Mouse (Mus musculus): ENCODE measurements around the gene Bub3. TPM values are rescaled to one million over a fixed set of nuclear protein-coding genes. Genes with fewer than 3 reads are reported as not detected.

The Bub3 gene
- polyA plus RNA-seq (2015; fragmentation: Nextera tagmentation; extraction: Ambion mirVana), result 72.3 and 74.7 TPM in 2 replicates

- Histone ChIP-seq H3K4me2 (replicated peaks; ENCODE audit: low read depth) (peak within 1 kb of the TSS; percentile 82), H3K27ac (ENCODE audit: low read depth, low read length) (peak within 1 kb of the TSS; percentile 65), H3K36me3 (ENCODE audit: control insufficient read depth, insufficient read depth) (peaks cover 24% of the 10 kb centered on the region), H3K9ac (ENCODE audit: low read depth, low read length) (peak within 1 kb of the TSS; percentile 61), H3K4me3 (ENCODE audit: low read depth, low read length) (peak within 1 kb of the TSS; percentile 71), H3K4me1 (replicated peaks; ENCODE audit: control insufficient read depth, insufficient read depth, low read length) (0 out of 2 replicates have a peak, but pooled peaks cover 4% of the 10 kb centered on the region), H3K27me3 (replicated peaks; ENCODE audit: control insufficient read depth, insufficient read depth, low read length) (peaks cover 43% of the 10 kb centered on the region), H3K9me3 (ENCODE audit: control insufficient read depth) (no peaks in the 10 kb centered on the region)
- peak; percentile 94 for ATAC-seq
- TF ChIP-seq CTCF (IDR thresholded peaks at IDR 0.05; ENCODE audit: low read depth), result no peak
- WGBS, result under 1% methylated on average over 46 of the region's 51 CpGs
Measured at GRCm38 (mm10) chr7:131559986-131560696, at the start of gene Bub3. Gene Bub3, plus strand, starts transcription at chr7:131560222.

DNA sequence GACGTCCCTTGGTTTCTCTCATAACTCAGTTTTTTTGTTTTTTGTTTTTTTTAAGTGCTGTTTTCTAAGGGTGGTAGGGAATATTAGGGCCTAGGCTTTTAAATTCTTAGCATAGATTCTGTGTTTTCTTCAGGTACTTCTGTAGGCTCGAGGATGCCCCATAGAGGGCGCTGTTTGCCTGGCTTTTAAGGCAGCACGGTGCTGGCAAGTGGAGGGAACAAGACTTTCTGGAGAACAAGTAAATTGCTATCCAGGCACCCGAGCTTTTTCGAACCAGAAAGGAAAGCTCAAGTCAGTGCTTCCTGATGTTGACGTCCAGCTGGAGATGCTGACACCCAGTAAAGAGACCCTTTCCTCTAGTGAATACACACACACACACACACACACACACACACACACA is 20.0 kb upstream of the Bub3 start:
- no peak overlapping the region for H3K27ac ChIP-seq (ENCODE audit: low read depth, low read length)
- 0 out of 2 replicates have a peak, but pooled peaks cover 6% of the 10 kb centered on the region for H3K4me1 ChIP-seq (replicated peaks; ENCODE audit: control insufficient read depth, insufficient read depth, low read length)
- TF ChIP-seq CTCF (IDR thresholded peaks at IDR 0.05; ENCODE audit: low read depth), result peak; percentile 85
- WGBS, result 0% methylated on average over 7 of the region's 7 CpGs
- H3K4me2 ChIP-seq (replicated peaks; ENCODE audit: low read depth), result no peak overlapping the region
- H3K27me3 ChIP-seq (replicated peaks; ENCODE audit: control insufficient read depth, insufficient read depth, low read length), result peaks cover 71% of the 10 kb centered on the region
- H3K36me3 ChIP-seq (ENCODE audit: control insufficient read depth, insufficient read depth), result no peaks in the 10 kb centered on the region
- no peak overlapping the region for H3K4me3 ChIP-seq (ENCODE audit: low read depth, low read length)
- H3K9me3 ChIP-seq (ENCODE audit: control insufficient read depth), result no peaks in the 10 kb centered on the region
- H3K9ac ChIP-seq (ENCODE audit: low read depth, low read length), result no peak overlapping the region
- no peak for ATAC-seq

DNA sequence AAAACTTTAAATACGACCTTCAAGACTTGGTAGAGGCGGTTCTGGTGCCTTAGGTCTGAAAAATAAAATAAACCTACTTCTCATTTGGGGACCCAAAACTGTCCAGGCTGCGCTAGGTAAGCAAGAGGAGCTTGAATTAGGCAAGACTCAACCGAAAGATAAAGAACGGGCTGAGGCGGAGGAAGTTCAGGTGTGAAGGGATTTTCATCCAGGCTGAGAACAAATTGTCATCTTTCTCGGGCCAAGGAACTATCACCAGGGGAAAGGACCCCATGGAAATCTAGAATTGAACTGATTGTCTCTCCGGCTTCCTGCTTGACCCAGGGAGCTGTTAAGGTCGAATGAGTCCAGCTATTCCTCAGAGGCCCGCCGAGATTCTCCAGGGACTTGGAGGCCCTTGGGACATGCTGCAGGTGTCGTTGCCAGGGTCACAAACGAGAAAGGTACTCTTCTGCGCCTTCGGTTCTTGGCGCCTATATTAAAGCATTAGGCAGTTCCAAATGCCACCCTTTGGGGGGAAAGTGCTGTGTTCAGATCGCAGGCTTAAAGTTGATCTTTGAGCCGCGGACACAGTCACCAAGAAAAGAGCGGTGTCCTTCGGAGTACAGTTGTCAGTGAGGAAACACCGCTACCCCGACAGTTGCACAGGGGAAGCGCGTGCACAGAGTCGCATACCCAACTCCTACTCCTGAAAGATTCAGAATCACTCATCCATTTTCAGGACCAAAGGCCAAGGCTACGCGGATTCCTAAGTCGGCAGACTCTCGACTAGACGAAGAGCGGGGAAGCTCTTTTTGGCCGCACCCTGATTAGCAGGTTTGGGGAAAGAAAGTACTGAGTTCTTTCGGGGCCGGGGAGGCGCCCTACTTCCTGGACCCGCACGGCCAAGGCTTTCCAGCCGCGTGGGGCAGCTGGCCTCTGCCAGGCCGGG is 18.6 kb upstream of the Bub3 start:
- no peak for TF ChIP-seq CTCF (IDR thresholded peaks at IDR 0.05; ENCODE audit: low read depth)
- Histone ChIP-seq H3K9me3 (ENCODE audit: control insufficient read depth) (no peaks in the 10 kb centered on the region), H3K4me3 (ENCODE audit: low read depth, low read length) (peak overlapping the region; percentile 33), H3K4me2 (replicated peaks; ENCODE audit: low read depth) (no peak overlapping the region), H3K27ac (ENCODE audit: low read depth, low read length) (no peak overlapping the region), H3K27me3 (replicated peaks; ENCODE audit: control insufficient read depth, insufficient read depth, low read length) (peaks cover 86% of the 10 kb centered on the region), H3K9ac (ENCODE audit: low read depth, low read length) (no peak overlapping the region), H3K4me1 (replicated peaks; ENCODE audit: control insufficient read depth, insufficient read depth, low read length) (0 out of 2 replicates have a peak, but pooled peaks cover 6% of the 10 kb centered on the region), H3K36me3 (ENCODE audit: control insufficient read depth, insufficient read depth) (no peaks in the 10 kb centered on the region)
- no peak for ATAC-seq
- WGBS, result 2% methylated on average over 41 of the region's 41 CpGs

DNA sequence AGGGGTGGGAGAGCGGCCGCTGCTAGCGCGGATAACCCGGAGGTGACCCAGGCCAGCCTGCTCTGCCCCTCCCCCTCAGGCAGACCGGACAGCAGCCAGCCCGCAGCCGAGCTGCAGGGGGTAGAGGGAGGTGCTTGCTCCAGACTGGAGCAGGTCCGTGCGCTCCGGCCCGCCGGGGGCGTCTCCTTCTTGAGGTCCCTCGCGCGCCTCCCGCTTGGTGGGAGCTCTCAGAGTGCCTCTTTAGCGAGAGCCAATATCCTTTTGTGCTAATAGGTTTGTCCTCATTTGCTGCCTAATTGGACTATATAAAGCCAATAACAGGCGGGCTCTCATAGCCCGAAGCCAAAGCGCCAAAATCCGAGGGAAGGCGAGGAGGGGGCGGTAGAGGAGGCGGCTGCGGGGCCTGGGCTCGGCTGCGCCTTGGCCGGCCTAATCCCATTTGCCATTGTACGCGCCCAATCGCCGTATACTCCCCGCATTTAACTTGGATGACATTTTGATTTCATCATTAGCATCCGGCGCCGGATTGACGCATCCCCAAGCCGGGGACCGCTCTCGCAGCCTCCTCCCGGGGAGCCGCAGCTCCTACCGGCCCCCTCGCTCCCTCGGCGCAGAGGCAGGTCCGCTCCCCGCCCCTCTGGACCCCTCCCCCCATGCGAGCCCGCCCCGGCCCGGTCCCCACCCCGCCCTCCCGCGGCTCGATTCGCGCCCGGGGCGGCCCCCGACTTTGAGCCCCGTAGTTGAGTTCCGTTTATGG is 17.7 kb upstream of the Bub3 start, which contains the start of gene Hmx3:
Hmx3 (plus strand) TSS at position 753 of the 757 bp plus-strand sequence.
- 0 out of 2 replicates have a peak, but pooled peaks cover 6% of the 10 kb centered on the region for H3K4me1 ChIP-seq (replicated peaks; ENCODE audit: control insufficient read depth, insufficient read depth, low read length)
- H3K4me2 ChIP-seq (replicated peaks; ENCODE audit: low read depth), result peak within 1 kb of the TSS; percentile 61
- no peak within 1 kb of the TSS for H3K9ac ChIP-seq (ENCODE audit: low read depth, low read length)
- no peak for TF ChIP-seq CTCF (IDR thresholded peaks at IDR 0.05; ENCODE audit: low read depth)
- no peaks in the 10 kb centered on the region for H3K9me3 ChIP-seq (ENCODE audit: control insufficient read depth)
- peaks cover 90% of the 10 kb centered on the region for H3K27me3 ChIP-seq (replicated peaks; ENCODE audit: control insufficient read depth, insufficient read depth, low read length)
- no peak within 1 kb of the TSS for H3K27ac ChIP-seq (ENCODE audit: low read depth, low read length)
- no peaks in the 10 kb centered on the region for H3K36me3 ChIP-seq (ENCODE audit: control insufficient read depth, insufficient read depth)
- peak within 1 kb of the TSS; percentile 33 for H3K4me3 ChIP-seq (ENCODE audit: low read depth, low read length)
- WGBS, result 1% methylated on average over 63 of the region's 65 CpGs
- ATAC-seq, result no peak

- Histone ChIP-seq H3K27ac (ENCODE audit: low read depth, low read length) (no peak overlapping the region), H3K4me1 (replicated peaks; ENCODE audit: control insufficient read depth, insufficient read depth, low read length) (0 out of 2 replicates have a peak, but pooled peaks cover 6% of the 10 kb centered on the region), H3K9ac (ENCODE audit: low read depth, low read length) (no peak overlapping the region), H3K27me3 (replicated peaks; ENCODE audit: control insufficient read depth, insufficient read depth, low read length) (peaks cover 94% of the 10 kb centered on the region), H3K4me2 (replicated peaks; ENCODE audit: low read depth) (peak overlapping the region; percentile 61), H3K9me3 (ENCODE audit: control insufficient read depth) (no peaks in the 10 kb centered on the region), H3K4me3 (ENCODE audit: low read depth, low read length) (peak overlapping the region; percentile 33), H3K36me3 (ENCODE audit: control insufficient read depth, insufficient read depth) (no peaks in the 10 kb centered on the region)
- ATAC-seq, result no peak
- WGBS, result under 1% methylated on average over 48 of the region's 71 CpGs
- no peak for TF ChIP-seq CTCF (IDR thresholded peaks at IDR 0.05; ENCODE audit: low read depth)
Measured at GRCm38 (mm10) chr7:131542872-131543622, 17.0 kb upstream of the Bub3 start.
